In genomic region chr16:63104938-63105714, GRCm38 (mm10) we compare ENCODE assay signal across 10 mouse cellular contexts.
A peak's percentile ranks its signal among the peaks of the same experiment; 100 is the strongest.
DNase-seq lines count a peak whose midpoint lies in the region; ATAC-seq lines count a peak whose summit lies in the region.
"Had no signal": no experiment of that assay in that cellular context is flagged by ENCODE, and none has a peak within 500 bp of the region (broad histone marks: within the 10 kb centered on the region; RNA-seq: fewer than 3 reads in every experiment).

No protein-coding gene starts in this region.

- no peak overlapping the region; the same call in 1 of the 2 replicates for H3K4me2 ChIP-seq in limb, embryonic 13.5 days (replicated peaks)
- no peak overlapping the region for H3K4me2 ChIP-seq in heart, embryonic 12.5 days

- 0 out of 2 replicates have a peak overlapping the region, but pooled peaks have one; percentile 28 for H3K27ac ChIP-seq in limb, embryonic 13.5 days
- no peak overlapping the region for H3K27ac ChIP-seq in limb, embryonic 10.5 days
- H3K27ac ChIP-seq in heart, embryonic 12.5 days (ENCODE audit: poor library complexity, severe bottlenecking) = 0 out of 2 replicates have a peak overlapping the region, but pooled peaks have one; percentile 14

- DNase-seq in limb, embryonic 10.5 days (ENCODE audit: low spot score) = no peak
- peak; percentile 34 to 38 for DNase-seq in heart, postnatal 36 days
- DNase-seq in lung, postnatal 4 days = peak; percentile 73 to 82
- DNase-seq in left cerebral cortex, adult 8-10 months (ENCODE audit: low spot score in 2 of 2) = no peak
- DNase-seq: cerebellum, postnatal 10 days; thymus, adult 2 months had no signal

- H3K36me3 ChIP-seq in limb, embryonic 13.5 days = no peaks in the 10 kb centered on the region
- H3K36me3 ChIP-seq in limb, embryonic 10.5 days = no peaks in the 10 kb centered on the region
- H3K36me3 ChIP-seq in heart, embryonic 12.5 days = no peaks in the 10 kb centered on the region

- peaks cover 10% of the 10 kb centered on the region; the same call in 1 of the 2 replicates for H3K4me1 ChIP-seq in limb, embryonic 13.5 days
- H3K4me1 ChIP-seq in limb, embryonic 10.5 days = peaks cover 7% of the 10 kb centered on the region; the same call in 1 of the 2 replicates
- H3K4me1 ChIP-seq in heart, embryonic 12.5 days (replicated peaks) = 0 out of 2 replicates have a peak, but pooled peaks cover 3% of the 10 kb centered on the region
- H3K4me1 ChIP-seq: megakaryocyte, embryonic 14.5 days had no signal

- no peaks in the 10 kb centered on the region for H3K9me3 ChIP-seq in limb, embryonic 13.5 days
- no peaks in the 10 kb centered on the region for H3K9me3 ChIP-seq in limb, embryonic 10.5 days (replicated peaks)
- H3K9me3 ChIP-seq in heart, embryonic 12.5 days (replicated peaks) = no peaks in the 10 kb centered on the region

- 0 out of 2 replicates have a peak, but pooled peaks have one; percentile 57 for ATAC-seq in limb, embryonic 13.5 days (ENCODE audit: low FRiP score, low read depth)
- no peak for ATAC-seq in heart, embryonic 12.5 days (ENCODE audit: insufficient number of reproducible peaks, low FRiP score)
- no peak for ATAC-seq in megakaryocyte, adult 5-6 weeks (ENCODE audit: poor library complexity, severe bottlenecking)

- H3K9ac ChIP-seq in limb, embryonic 13.5 days = no peak overlapping the region
- H3K9ac ChIP-seq in heart, embryonic 12.5 days = no peak overlapping the region

- H3K27me3 ChIP-seq in limb, embryonic 13.5 days = no peaks in the 10 kb centered on the region
- H3K27me3 ChIP-seq in limb, embryonic 10.5 days (ENCODE audit: low read depth, poor library complexity, severe bottlenecking) = no peaks in the 10 kb centered on the region
- H3K27me3 ChIP-seq in heart, embryonic 12.5 days (replicated peaks) = no peaks in the 10 kb centered on the region
- H3K27me3 ChIP-seq: megakaryocyte, embryonic 14.5 days had no signal

- WGBS in limb, embryonic 13.5 days = 51% methylated on average over 11 of the region's 11 CpGs
- 84% methylated on average over 11 of the region's 11 CpGs for WGBS in limb, embryonic 10.5 days
- 51% methylated on average over 11 of the region's 11 CpGs for WGBS in heart, embryonic 12.5 days

- intact Hi-C loops in heart, postnatal 36 days (cut with DNase I) = no loop called here

- H3K4me3 ChIP-seq in limb, embryonic 13.5 days = no peak overlapping the region
- no peak overlapping the region for H3K4me3 ChIP-seq in limb, embryonic 10.5 days
- H3K4me3 ChIP-seq in heart, embryonic 12.5 days = no peak overlapping the region
- H3K4me3 ChIP-seq: megakaryocyte, embryonic 14.5 days had no signal

Comparison
In these comparisons a context has a peak if more than half of its experiments do, and no peak if none do; other contexts are left out.
1. DNase-seq: peak in heart, postnatal 36 days (2 of 2) and lung, postnatal 4 days (2 of 2); none in limb, embryonic 10.5 days (single experiment) and left cerebral cortex, adult 8-10 months (0 of 2).